Mouse (Mus musculus) olfactory bulb, adult 2 months (tissue): Measurements from ENCODE around the gene Slc9a3r2.

Experiments used
- CTCF ChIP-seq: fragments of 200-500 bp; IDR thresholded peaks from 2 replicates; pipeline ENCODE4 v1.5.1; 2012; ENCODE audit warnings: low read depth, mild to moderate bottlenecking, low read length, moderate library complexity; ENCODE audit not compliant: insufficient read depth
- POLR2A ChIP-seq: fragments of 200-500 bp; IDR thresholded peaks from 2 replicates; pipeline ENCODE4 v1.6.1; 2012; ENCODE audit warnings: mild to moderate bottlenecking, low read depth, low read length, moderate library complexity; ENCODE audit not compliant: insufficient read depth

DNA sequence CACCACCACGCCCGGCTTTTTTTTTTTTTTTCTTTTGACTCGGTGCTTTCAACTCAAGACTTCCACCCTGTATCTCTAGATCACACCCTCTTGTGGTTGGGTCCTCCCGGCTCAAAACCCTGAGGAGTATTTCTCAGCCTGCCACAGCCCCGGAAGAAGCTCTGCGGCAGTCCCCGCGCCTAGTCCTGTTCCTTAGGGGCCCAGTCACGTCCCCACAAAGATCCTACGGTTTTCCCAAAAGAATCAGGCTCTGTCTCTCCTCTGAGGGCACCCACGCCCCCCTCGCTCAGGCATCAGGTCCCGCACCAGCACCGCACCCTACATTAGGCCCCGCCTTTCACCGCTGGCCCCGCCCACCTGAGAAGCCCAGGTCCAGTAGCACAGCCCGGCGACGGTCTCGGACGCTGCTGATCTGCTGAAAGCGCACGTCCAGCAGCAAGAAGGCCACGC, 37.0 kb upstream of the Slc9a3r2 start:
- TF ChIP-seq POLR2A (no peak), CTCF (no peak)
